ENCODE assay signal across 8 mouse cellular contexts in genomic region chr4:120730574-120730973, GRCm38 (mm10). TPM values are rescaled to one million over a fixed set of nuclear protein-coding genes. Genes with fewer than 3 reads are reported as not detected.
DNase-seq lines count a peak whose midpoint lies in the region; ATAC-seq and TF ChIP-seq lines count a peak whose summit lies in the region.

No protein-coding gene starts in this region.

- H3K27ac ChIP-seq in heart, embryonic 10.5 days, result no peak overlapping the region
- H3K27ac ChIP-seq in hindbrain, embryonic 10.5 days, result no peak overlapping the region
- H3K27ac ChIP-seq in liver, embryonic 16.5 days (ENCODE audit: low read length), result no peak overlapping the region

- no peaks in the 10 kb centered on the region for H3K36me3 ChIP-seq in heart, embryonic 10.5 days
- no peaks in the 10 kb centered on the region for H3K36me3 ChIP-seq in E14TG2a.4 (ENCODE audit: insufficient read depth, low read length)
- no peaks in the 10 kb centered on the region for H3K36me3 ChIP-seq in hindbrain, embryonic 10.5 days
- no peaks in the 10 kb centered on the region for H3K36me3 ChIP-seq in liver, embryonic 16.5 days (ENCODE audit: control insufficient read depth, insufficient read depth)

- H3K27me3 ChIP-seq in heart, embryonic 10.5 days (ENCODE audit: insufficient read depth, poor library complexity, severe bottlenecking), result peaks cover 56% of the 10 kb centered on the region
- peaks cover 96% of the 10 kb centered on the region for H3K27me3 ChIP-seq in E14TG2a.4 (ENCODE audit: insufficient read depth, low read length)
- H3K27me3 ChIP-seq in hindbrain, embryonic 10.5 days (ENCODE audit: insufficient read depth, poor library complexity, severe bottlenecking), result peaks cover 65% of the 10 kb centered on the region
- peaks cover 42% of the 10 kb centered on the region for H3K27me3 ChIP-seq in liver, embryonic 16.5 days (ENCODE audit: control insufficient read depth, insufficient read depth, low read depth, low read length)

- no peak overlapping the region for H3K9ac ChIP-seq in liver, embryonic 16.5 days (ENCODE audit: low read depth, low read length)

- peaks cover 54% of the 10 kb centered on the region for H3K4me1 ChIP-seq in heart, embryonic 10.5 days
- H3K4me1 ChIP-seq in E14TG2a.4 (replicated peaks; ENCODE audit: low read depth, low read length), result peaks cover 35% of the 10 kb centered on the region
- peaks cover 62% of the 10 kb centered on the region for H3K4me1 ChIP-seq in hindbrain, embryonic 10.5 days (replicated peaks)
- peaks cover 13% of the 10 kb centered on the region for H3K4me1 ChIP-seq in liver, embryonic 16.5 days (ENCODE audit: control insufficient read depth, low read depth, low read length)

- no peaks in the 10 kb centered on the region for H3K9me3 ChIP-seq in heart, embryonic 10.5 days
- no peaks in the 10 kb centered on the region for H3K9me3 ChIP-seq in E14TG2a.4 (ENCODE audit: low read length)
- H3K9me3 ChIP-seq in hindbrain, embryonic 10.5 days, result no peaks in the 10 kb centered on the region
- H3K9me3 ChIP-seq in liver, embryonic 16.5 days (replicated peaks; ENCODE audit: control insufficient read depth, low read length), result no peaks in the 10 kb centered on the region

- no peak for TF ChIP-seq CTCF in E14TG2a.4 (conservative IDR thresholded peaks at IDR 0.05; ENCODE audit: low read length)

- peak overlapping the region; percentile 67 for H3K4me3 ChIP-seq in heart, embryonic 10.5 days
- H3K4me3 ChIP-seq in E14TG2a.4 (replicated peaks; ENCODE audit: low read length), result peak overlapping the region; percentile 75; the same call in 1 of the 2 replicates
- peak overlapping the region; percentile 56 for H3K4me3 ChIP-seq in hindbrain, embryonic 10.5 days
- peak overlapping the region; percentile 66 for H3K4me3 ChIP-seq in liver, embryonic 16.5 days (ENCODE audit: low read depth, low read length)

- ATAC-seq in liver, embryonic 16.5 days (ENCODE audit: low read depth), result peak; percentile 43; the same call in 1 of the 2 replicates

- WGBS in heart, embryonic 10.5 days, result 20% methylated on average over 6 of the region's 6 CpGs
- 27% methylated on average over 6 of the region's 6 CpGs for WGBS in hindbrain, embryonic 10.5 days
- 20% methylated on average over 6 of the region's 6 CpGs for WGBS in liver, embryonic 16.5 days (ENCODE audit: insufficient replicate concordance)

- H3K4me2 ChIP-seq in liver, embryonic 16.5 days (ENCODE audit: low read depth, low read length), result peak overlapping the region; percentile 92

- no peak for DNase-seq in heart, embryonic 10.5 days (ENCODE audit: low spot score)
- no peak for DNase-seq in heart, postnatal 4 days
- DNase-seq in hindbrain, embryonic 10.5 days (ENCODE audit: low spot score), result no peak
- DNase-seq in right cerebral cortex, postnatal 25 days, result no peak
- no peak for DNase-seq in cerebellum, adult 11-12 months
- no peak for DNase-seq in spleen, adult 18-20 months

RNA-seq across cellular contexts. Expression of gene Kcnq4, which starts 17.8 kb away (rescaled TPM):
- 1.1 and 1.7 TPM in 2 replicates for polyA plus RNA-seq in heart, embryonic 10.5 days (2016; fragmentation: Nextera tagmentation; extraction: Ambion mirVana)
- total RNA-seq in heart, postnatal 4 days (2021), result 1 to 10 TPM; 2.7 to 2.9 TPM
- 3.9 and 4.6 TPM in 2 replicates for polyA plus RNA-seq in hindbrain, embryonic 10.5 days (2016; fragmentation: Nextera tagmentation; extraction: Ambion mirVana)
- 0.05 and 0.14 TPM in 2 replicates for polyA plus RNA-seq in liver, embryonic 16.5 days (2015; fragmentation: Nextera tagmentation; extraction: Ambion mirVana)
